Mouse (Mus musculus): ENCODE data around the gene Engase. TPM values are rescaled to one million over a fixed set of nuclear protein-coding genes. Genes with fewer than 3 reads are reported as not detected.

Engase gene
- total RNA-seq, 1 experiment, result 10.8 TPM

DNA sequence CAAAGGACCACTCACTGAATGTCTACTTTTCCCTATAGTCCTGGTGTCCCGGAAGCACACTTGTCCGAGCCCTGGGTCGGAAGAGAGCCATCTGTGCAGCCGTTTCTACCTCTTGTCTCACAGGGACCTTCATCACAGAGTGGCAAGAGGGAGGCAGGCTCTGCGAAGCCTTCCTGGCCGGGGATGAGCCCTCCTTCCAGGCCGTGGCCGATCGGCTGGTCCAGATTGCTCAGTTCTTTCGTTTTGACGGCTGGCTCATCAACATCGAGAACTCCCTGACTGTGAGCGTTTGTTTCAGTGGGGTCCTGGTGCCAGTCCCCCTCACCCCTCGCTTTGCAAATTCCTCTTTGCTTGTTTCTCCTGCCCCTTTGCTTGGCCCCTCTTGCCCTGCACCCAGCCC, 5.1 kb downstream of the Engase start:
- no peak overlapping the region for H3K4me3 ChIP-seq (ENCODE audit: insufficient read depth in 1 of 2, low read depth in 1 of 2, low read length in 2 of 2, poor library complexity in 1 of 2, severe bottlenecking in 1 of 2)
- no peaks in the 10 kb centered on the region for H3K9me3 ChIP-seq (ENCODE audit: control insufficient read depth, insufficient read depth, low read depth, low read length)
- DNase-seq (ENCODE audit: low read depth, low spot score), result no peak
- no peak for TF ChIP-seq ZNF384 (IDR thresholded peaks at IDR 0.05; ENCODE audit: low read depth, low read length)
- no peak for TF ChIP-seq CHD2 (IDR thresholded peaks at IDR 0.05; ENCODE audit: low read depth, low read length)
- TF ChIP-seq MAFK (IDR thresholded peaks at IDR 0.05; ENCODE audit: insufficient read depth, low read depth, low read length), result no peak
- TF ChIP-seq ZC3H11A (IDR thresholded peaks at IDR 0.05; ENCODE audit: borderline replicate concordance, low read depth, low read length), result no peak
- TF ChIP-seq HCFC1 (IDR thresholded peaks at IDR 0.05; ENCODE audit: borderline replicate concordance, insufficient read depth, low read length), result no peak
- no peaks in the 10 kb centered on the region for H3K4me1 ChIP-seq (ENCODE audit: control insufficient read depth in 2 of 2, insufficient read depth in 2 of 2, low read length in 2 of 2, poor library complexity in 1 of 2)
- H3K9ac ChIP-seq (ENCODE audit: insufficient read depth, low read depth, low read length, poor library complexity, severe bottlenecking), result no peak overlapping the region
- peaks cover 33% of the 10 kb centered on the region for H3K36me3 ChIP-seq (ENCODE audit: control insufficient read depth, insufficient read depth, low read length, poor library complexity, severe bottlenecking)
- in situ Hi-C loops (cut with MboI; ENCODE audit: low sequenced_read_pairs in 2 of 2, unreplicated experiment in 2 of 2), result no loop called here
- no peak overlapping the region for H3K27ac ChIP-seq (ENCODE audit: insufficient read depth, low read depth, low read length, poor library complexity, severe bottlenecking)

DNA sequence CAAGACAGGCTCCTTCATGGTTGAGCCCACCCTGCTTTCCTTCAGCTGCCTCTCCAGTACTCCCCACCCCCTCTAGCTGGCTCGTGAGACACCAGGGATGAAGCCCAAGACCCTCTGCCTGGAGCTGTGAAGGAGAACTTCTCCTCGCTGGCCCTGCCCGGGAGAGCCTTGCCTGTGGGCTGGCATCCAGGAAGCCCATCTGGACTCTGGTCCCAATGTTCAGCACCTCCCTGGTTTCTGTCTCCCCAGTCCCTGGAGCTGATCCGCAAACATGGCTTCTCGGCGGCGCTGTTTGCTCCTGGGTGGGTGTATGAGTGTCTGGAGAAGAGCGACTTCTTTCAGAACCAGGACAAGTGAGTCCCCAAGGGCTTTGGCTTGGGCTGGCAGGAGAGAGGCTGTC, 7.5 kb downstream of the Engase start:
- Histone ChIP-seq H3K27ac (ENCODE audit: insufficient read depth, low read depth, low read length, poor library complexity, severe bottlenecking) (no peak overlapping the region), H3K36me3 (ENCODE audit: control insufficient read depth, insufficient read depth, low read length, poor library complexity, severe bottlenecking) (peaks cover 30% of the 10 kb centered on the region), H3K9me3 (ENCODE audit: control insufficient read depth, insufficient read depth, low read depth, low read length) (no peaks in the 10 kb centered on the region), H3K4me1 (ENCODE audit: control insufficient read depth in 2 of 2, insufficient read depth in 2 of 2, low read length in 2 of 2, poor library complexity in 1 of 2) (no peaks in the 10 kb centered on the region), H3K9ac (ENCODE audit: insufficient read depth, low read depth, low read length, poor library complexity, severe bottlenecking) (no peak overlapping the region), H3K4me3 (ENCODE audit: insufficient read depth in 1 of 2, low read depth in 1 of 2, low read length in 2 of 2, poor library complexity in 1 of 2, severe bottlenecking in 1 of 2) (no peak overlapping the region)
- TF ChIP-seq HCFC1 (IDR thresholded peaks at IDR 0.05; ENCODE audit: borderline replicate concordance, insufficient read depth, low read length), result no peak
- TF ChIP-seq CHD2 (IDR thresholded peaks at IDR 0.05; ENCODE audit: low read depth, low read length), result no peak
- no peak for TF ChIP-seq MAFK (IDR thresholded peaks at IDR 0.05; ENCODE audit: insufficient read depth, low read depth, low read length)
- no peak for TF ChIP-seq ZNF384 (IDR thresholded peaks at IDR 0.05; ENCODE audit: low read depth, low read length)
- no peak for TF ChIP-seq ZC3H11A (IDR thresholded peaks at IDR 0.05; ENCODE audit: borderline replicate concordance, low read depth, low read length)
- in situ Hi-C loops (cut with MboI; ENCODE audit: low sequenced_read_pairs in 2 of 2, unreplicated experiment in 2 of 2), result no loop called here
- no peak for DNase-seq (ENCODE audit: low read depth, low spot score)

DNA sequence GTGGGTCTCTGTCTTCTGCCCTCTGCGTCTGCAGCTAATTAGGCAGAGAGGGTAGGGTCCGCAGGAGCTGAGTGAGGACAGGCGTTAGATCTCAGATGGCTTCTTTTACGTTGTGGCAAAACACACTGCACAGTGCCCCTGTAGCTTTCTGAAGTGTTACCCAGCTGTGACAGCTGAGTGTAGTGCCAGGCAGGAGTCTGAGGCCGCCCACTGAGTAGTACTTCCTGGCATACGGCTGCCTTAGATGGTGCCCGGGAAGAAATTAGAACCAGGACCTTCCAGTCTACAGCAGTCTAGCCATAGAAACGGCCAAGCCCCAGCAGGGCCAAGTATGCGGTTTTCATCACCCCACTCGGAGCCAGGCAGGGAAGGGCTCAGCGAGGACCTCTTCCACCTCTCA, 8.7 kb downstream of the Engase start:
- H3K27ac ChIP-seq (ENCODE audit: insufficient read depth, low read depth, low read length, poor library complexity, severe bottlenecking), result no peak overlapping the region
- no peak for DNase-seq (ENCODE audit: low read depth, low spot score)
- no peak overlapping the region for H3K9ac ChIP-seq (ENCODE audit: insufficient read depth, low read depth, low read length, poor library complexity, severe bottlenecking)
- no peaks in the 10 kb centered on the region; a peak in 1 of 4 replicates for H3K4me1 ChIP-seq (ENCODE audit: control insufficient read depth in 2 of 2, insufficient read depth in 2 of 2, low read length in 2 of 2, poor library complexity in 1 of 2)
- in situ Hi-C loops (cut with MboI; ENCODE audit: low sequenced_read_pairs in 2 of 2, unreplicated experiment in 2 of 2), result no loop called here
- H3K4me3 ChIP-seq (ENCODE audit: insufficient read depth in 1 of 2, low read depth in 1 of 2, low read length in 2 of 2, poor library complexity in 1 of 2, severe bottlenecking in 1 of 2), result no peak overlapping the region
- no peak for TF ChIP-seq CHD2 (IDR thresholded peaks at IDR 0.05; ENCODE audit: low read depth, low read length)
- TF ChIP-seq HCFC1 (IDR thresholded peaks at IDR 0.05; ENCODE audit: borderline replicate concordance, insufficient read depth, low read length), result no peak
- TF ChIP-seq ZNF384 (IDR thresholded peaks at IDR 0.05; ENCODE audit: low read depth, low read length), result no peak
- no peak for TF ChIP-seq MAFK (IDR thresholded peaks at IDR 0.05; ENCODE audit: insufficient read depth, low read depth, low read length)
- TF ChIP-seq ZC3H11A (IDR thresholded peaks at IDR 0.05; ENCODE audit: borderline replicate concordance, low read depth, low read length), result no peak
- no peaks in the 10 kb centered on the region for H3K9me3 ChIP-seq (ENCODE audit: control insufficient read depth, insufficient read depth, low read depth, low read length)
- peaks cover 26% of the 10 kb centered on the region for H3K36me3 ChIP-seq (ENCODE audit: control insufficient read depth, insufficient read depth, low read length, poor library complexity, severe bottlenecking)

DNA sequence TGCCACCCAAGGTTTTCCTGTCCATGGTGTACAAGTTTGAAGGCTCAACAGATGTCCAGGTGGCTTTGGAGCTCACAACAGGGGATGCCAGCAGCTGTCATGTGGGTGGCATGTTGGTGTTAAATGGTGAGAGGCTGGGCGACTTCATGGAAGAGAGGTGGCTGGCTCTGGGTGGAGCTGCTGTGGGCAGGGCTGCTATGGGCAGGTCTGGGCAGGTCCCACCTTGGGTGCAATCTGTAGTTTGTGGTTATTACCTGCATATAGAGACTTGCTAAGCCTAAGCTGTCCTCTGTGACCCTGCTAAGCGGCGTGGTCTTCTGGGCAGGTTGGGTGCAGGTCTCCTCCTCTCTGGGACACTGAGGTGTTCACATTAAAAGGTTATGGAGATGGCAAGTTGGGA, 9.2 kb downstream of the Engase start:
- Histone ChIP-seq H3K9me3 (ENCODE audit: control insufficient read depth, insufficient read depth, low read depth, low read length) (no peaks in the 10 kb centered on the region), H3K36me3 (ENCODE audit: control insufficient read depth, insufficient read depth, low read length, poor library complexity, severe bottlenecking) (peaks cover 26% of the 10 kb centered on the region), H3K9ac (ENCODE audit: insufficient read depth, low read depth, low read length, poor library complexity, severe bottlenecking) (no peak overlapping the region), H3K4me3 (ENCODE audit: insufficient read depth in 1 of 2, low read depth in 1 of 2, low read length in 2 of 2, poor library complexity in 1 of 2, severe bottlenecking in 1 of 2) (no peak overlapping the region), H3K27ac (ENCODE audit: insufficient read depth, low read depth, low read length, poor library complexity, severe bottlenecking) (no peak overlapping the region), H3K4me1 (ENCODE audit: control insufficient read depth in 2 of 2, insufficient read depth in 2 of 2, low read length in 2 of 2, poor library complexity in 1 of 2) (no peaks in the 10 kb centered on the region; a peak in 1 of 4 replicates)
- in situ Hi-C loops (cut with MboI; ENCODE audit: low sequenced_read_pairs in 2 of 2, unreplicated experiment in 2 of 2), result no loop called here
- no peak for TF ChIP-seq MAFK (IDR thresholded peaks at IDR 0.05; ENCODE audit: insufficient read depth, low read depth, low read length)
- no peak for DNase-seq (ENCODE audit: low read depth, low spot score)

DNA sequence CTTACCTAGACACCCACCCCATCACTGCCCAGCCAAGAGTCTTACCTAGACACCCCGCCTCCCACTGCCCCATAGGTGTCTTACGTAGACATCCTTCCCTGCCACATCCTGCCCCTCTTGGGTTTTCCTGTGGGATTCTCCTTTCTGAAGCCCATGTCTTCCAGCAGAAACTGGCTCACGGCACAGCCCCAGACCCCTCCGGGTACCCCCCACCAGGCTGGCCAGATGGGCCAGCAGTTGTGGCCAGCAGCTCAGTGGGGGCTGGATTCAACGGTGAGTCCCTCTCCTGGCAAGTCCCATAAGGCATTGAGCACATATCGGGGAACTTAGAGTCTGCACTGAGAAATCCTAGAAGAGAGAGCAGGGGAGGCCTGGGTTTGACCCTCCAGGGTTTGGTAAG, 9.7 kb downstream of the Engase start:
- H3K4me3 ChIP-seq (ENCODE audit: insufficient read depth in 1 of 2, low read depth in 1 of 2, low read length in 2 of 2, poor library complexity in 1 of 2, severe bottlenecking in 1 of 2), result no peak overlapping the region
- in situ Hi-C loops (cut with MboI; ENCODE audit: low sequenced_read_pairs in 2 of 2, unreplicated experiment in 2 of 2), result no loop called here
- H3K9ac ChIP-seq (ENCODE audit: insufficient read depth, low read depth, low read length, poor library complexity, severe bottlenecking), result no peak overlapping the region
- no peak for DNase-seq (ENCODE audit: low read depth, low spot score)
- TF ChIP-seq ZNF384 (IDR thresholded peaks at IDR 0.05; ENCODE audit: low read depth, low read length) (no peak), MAFK (IDR thresholded peaks at IDR 0.05; ENCODE audit: insufficient read depth, low read depth, low read length) (no peak), HCFC1 (IDR thresholded peaks at IDR 0.05; ENCODE audit: borderline replicate concordance, insufficient read depth, low read length) (no peak), ZC3H11A (IDR thresholded peaks at IDR 0.05; ENCODE audit: borderline replicate concordance, low read depth, low read length) (no peak), CHD2 (IDR thresholded peaks at IDR 0.05; ENCODE audit: low read depth, low read length) (no peak)
- H3K9me3 ChIP-seq (ENCODE audit: control insufficient read depth, insufficient read depth, low read depth, low read length), result no peaks in the 10 kb centered on the region
- no peak overlapping the region for H3K27ac ChIP-seq (ENCODE audit: insufficient read depth, low read depth, low read length, poor library complexity, severe bottlenecking)
- no peaks in the 10 kb centered on the region; a peak in 1 of 4 replicates for H3K4me1 ChIP-seq (ENCODE audit: control insufficient read depth in 2 of 2, insufficient read depth in 2 of 2, low read length in 2 of 2, poor library complexity in 1 of 2)
- H3K36me3 ChIP-seq (ENCODE audit: control insufficient read depth, insufficient read depth, low read length, poor library complexity, severe bottlenecking), result peaks cover 26% of the 10 kb centered on the region

Measured in ES-E14 (cell line).